Mouse (Mus musculus): ENCODE measurements around the gene Rftn1. TPM values are rescaled to one million over a fixed set of nuclear protein-coding genes. Genes with fewer than 3 reads are reported as not detected.

Rftn1 gene
- total RNA-seq, 2 experiments from 2014 or later: 13.2 to 29.8 TPM

DNA sequence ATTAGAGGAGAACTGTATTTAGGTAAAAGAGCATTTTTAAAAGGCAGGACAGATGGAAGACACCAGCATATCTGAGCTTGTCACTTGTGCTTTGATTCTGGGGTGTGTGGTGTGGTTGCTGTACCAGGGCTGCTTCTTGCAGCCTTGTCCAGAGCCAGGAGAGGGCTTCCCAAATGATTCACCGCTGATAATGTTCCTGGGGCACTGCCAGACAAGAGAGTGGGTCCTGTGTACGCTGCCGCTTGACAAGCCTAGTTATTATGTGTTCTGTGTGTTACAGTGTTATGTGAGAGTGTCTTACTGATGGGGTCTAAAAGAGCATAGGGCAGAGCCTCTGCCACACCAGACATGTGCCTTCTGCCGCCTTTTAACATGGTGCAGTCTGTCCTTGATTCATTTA lies 153.1 kb downstream of the Rftn1 start:
- no peak for ATAC-seq (replicated peaks; ENCODE audit: poor library complexity)

DNA sequence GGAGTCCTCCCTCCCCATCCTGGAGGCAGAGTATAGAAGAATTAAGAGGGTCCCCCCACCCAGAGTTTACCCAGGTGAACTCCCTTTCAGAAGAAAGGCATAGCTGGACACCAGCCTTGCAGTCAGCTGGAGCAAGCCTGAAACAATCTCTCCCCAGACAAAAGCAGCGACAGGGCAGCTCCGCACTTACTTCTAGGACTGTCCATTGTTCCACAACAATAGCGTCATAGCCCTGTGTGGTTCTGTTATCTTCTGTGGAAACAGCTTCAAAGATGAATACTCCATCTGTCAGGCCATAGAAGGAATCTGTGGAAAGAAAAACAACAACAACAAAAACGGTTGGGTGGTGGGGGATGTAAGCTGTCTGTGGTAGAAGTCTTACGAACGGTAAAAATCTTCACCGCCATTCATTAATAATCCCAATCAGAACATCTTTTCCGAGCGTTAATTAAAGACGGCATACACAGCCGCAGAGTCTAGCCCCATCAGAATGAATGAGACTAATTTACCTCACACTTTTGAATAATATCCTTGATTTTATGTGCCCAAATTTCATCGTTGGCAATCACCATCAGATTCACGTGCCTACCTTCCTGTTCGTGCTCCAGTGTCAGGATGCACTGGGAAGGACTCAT lies 153.6 kb downstream of the Rftn1 start:
- no peak for ATAC-seq (replicated peaks; ENCODE audit: poor library complexity)

DNA sequence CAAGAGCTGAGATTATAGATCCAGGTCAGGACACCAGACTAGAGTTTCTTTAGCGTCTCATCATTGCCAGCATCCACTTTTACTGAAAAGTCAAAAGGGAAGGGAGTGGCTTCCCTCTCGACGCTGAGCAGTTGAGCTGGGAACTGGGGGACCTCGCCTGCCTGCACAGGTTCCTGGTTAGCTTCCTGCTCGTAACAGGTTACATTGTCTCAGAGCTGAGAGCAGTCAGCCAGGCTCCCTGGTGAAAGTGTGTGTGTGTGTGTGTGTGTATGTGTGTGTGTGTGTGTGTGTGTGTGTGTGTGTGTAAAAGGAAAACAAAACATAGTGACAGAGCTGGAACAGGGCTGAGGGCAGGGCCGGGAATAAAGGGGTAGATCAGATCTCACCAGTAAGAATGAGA lies 156.8 kb downstream of the Rftn1 start:
- ATAC-seq (replicated peaks; ENCODE audit: poor library complexity): no peak

DNA sequence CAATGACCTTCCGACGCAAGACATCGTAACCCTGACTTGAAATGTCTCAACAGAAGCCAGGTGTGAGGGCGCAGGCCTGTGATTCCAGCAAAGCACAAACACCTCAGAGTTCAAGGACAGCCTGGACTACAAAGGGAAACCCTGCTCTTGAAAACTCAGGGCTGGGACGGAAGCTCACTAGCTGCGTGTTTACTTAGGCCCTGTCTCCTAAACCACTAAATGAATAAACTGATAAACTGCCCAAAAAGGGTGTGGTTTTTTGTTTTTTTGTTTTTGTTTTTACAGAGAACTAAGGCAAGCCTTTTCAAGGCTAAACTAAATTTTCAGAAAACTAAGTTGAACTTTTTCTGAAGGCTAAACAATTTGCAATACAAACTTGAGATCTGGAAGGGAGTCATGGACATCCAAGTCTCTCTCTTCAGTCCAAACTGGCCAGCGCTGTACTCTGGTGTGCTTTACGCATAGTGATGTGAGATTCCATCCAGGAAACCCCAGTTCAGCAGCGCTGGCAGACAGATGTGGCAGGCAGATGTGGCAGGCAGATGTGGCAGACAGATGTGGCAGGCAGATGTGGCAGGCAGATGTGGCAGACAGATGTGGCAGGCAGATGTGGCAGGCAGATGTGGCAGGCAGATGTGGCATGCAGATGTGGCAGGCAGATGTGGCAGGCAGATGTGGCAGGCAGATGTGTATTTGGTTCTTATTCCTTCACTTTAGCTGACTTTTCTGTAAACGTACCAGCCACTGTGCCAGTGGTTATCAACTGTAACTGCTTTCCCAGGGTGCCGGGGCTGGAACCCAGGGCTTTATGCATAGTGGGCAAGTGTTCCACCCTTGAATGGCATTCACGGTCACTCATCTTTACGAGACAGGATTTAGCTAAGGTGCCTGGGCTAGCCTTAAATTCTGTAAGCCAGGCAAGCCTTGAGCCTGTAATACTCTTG lies 158.7 kb downstream of the Rftn1 start:
- peak; percentile 62 for ATAC-seq (replicated peaks; ENCODE audit: poor library complexity)

DNA sequence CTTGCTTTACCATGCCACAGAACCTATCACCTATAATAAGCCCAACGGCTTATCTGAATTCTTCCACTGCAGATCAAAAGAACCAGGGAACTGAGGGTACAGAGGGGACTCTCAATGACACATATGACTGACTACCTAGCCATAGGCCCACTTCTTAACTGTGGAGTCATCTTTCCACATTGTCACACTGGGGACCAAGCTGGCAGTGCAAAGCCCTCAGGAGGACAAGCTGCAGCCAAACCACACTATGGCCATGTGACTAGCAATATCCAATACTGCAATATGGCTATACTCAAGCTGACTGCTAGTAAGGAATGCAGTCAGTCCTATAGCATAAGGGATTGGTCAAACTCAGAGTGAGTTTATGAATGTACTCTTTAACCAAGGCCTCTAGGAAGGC lies 164.8 kb downstream of the Rftn1 start:
- ATAC-seq (replicated peaks; ENCODE audit: poor library complexity): peak; percentile 50

DNA sequence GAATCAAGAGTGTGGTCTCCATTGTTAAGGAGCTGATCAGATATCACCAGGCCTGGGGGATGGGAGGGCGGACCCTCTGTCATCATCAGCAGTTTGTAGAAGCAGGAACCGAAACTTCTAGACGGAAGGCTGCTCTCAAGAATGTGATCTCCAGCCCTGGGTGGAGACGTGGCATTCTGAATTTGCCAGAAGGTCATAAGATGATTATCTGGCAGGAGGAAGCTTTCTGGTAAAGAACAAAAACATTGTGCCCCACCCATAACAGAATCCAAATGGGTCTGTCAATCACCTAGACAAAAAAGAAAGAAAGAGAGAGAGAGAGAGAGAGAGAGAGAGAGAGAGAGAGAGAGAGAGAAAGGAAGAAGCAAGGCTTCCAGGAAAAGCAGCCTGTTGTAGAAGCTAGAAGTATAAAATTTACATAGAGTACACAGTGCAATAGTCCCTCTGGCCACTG lies 165.3 kb downstream of the Rftn1 start:
- peak; percentile 60 for ATAC-seq (replicated peaks; ENCODE audit: poor library complexity)

DNA sequence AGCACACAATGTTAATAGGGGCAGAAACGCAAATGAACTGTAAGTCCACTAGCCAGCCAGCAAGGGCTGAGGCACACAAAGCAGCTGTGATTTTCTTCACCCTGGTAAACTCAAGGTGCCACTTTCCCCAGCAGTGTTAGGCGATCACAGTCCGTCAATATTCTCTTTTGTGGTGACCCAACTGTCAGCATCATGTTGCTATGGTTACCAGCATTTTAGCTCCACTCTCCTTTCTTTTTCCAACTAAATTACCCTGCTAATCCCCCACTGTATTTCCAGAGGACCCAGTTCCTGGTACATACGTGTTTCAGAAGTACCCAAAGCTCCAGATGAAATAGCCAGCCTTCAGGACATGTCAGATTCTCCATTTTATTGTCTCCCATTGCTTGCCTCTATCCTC lies 169.1 kb downstream of the Rftn1 start:
- no peak for ATAC-seq (replicated peaks; ENCODE audit: poor library complexity)

DNA sequence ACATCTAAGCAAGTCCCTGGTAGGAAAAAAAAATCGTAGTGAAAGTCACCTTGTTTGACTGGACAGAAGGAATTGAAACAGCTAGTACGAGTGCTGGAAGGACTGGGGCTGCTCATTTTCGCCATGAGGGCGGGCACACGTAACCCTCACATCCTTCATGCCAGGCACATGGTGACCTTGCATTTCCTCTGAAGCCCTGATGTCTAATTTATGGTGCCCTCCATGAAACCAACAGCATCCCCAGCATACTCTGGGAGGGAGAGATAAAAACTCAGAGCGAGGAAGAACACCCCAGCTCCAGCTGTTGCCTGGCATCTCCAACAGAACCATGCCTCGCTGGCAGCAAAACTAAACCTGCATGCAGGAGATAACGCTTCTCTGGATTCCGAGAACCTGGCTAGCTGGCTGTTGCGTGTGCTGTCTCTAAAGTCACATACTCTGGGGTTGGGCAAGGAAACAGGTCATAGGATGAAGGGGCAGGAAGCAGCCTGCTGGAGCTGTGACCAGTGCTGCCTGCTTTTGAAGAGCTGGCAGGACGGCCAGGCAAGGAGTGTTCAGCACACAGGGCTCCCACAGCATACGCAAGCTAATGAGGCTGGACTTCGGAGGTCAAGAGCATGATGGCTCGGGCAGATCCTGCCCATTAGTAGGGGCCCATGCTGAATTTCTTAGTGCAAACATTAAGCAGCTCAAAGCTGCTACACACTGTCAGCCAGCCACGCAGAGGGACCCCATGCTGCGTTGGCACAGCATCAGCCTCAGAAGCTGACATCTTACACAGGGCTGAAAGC lies 170.1 kb downstream of the Rftn1 start:
- peak; percentile 78 for ATAC-seq (replicated peaks; ENCODE audit: poor library complexity)

DNA sequence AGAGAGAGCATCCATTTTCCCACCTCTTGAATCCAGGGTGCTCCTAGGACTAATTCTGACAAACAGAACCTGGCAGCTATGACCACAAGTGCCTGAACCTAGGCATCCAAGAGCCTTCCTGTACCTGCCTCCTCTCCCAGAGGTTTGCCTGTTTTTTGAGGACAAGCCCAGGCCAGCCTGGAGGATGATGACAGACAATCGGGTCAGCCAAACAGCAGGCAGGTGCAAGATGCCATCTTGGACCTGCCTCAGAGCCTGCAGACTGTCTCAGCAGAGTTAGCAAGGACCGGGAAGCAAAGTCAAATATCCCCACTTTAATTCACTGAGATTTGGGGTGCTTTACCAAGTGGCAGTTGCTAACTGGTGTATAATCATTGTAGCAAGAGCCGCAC lies 170.7 kb downstream of the Rftn1 start:
- no peak for ATAC-seq (replicated peaks; ENCODE audit: poor library complexity)

DNA sequence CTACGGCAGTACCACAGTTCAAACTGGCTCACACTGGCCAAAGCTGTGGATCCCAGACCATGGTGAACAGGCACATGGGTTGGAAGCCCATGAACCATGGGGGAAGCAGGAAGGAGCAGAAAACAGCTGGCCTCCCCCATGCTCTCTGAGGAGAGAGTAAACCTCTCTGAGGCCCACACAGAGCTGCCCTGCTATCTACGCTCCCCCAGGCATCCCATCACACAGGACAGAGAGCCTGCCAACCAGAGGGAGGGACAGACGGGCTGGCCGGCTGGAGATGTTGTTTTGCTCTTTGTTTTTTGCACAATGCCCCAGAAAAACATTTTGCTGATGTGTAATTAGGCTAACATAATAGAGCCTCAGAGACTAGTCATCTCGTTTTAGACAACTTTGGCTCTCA lies 171.4 kb downstream of the Rftn1 start:
- ATAC-seq (replicated peaks; ENCODE audit: poor library complexity): peak; percentile 57

DNA sequence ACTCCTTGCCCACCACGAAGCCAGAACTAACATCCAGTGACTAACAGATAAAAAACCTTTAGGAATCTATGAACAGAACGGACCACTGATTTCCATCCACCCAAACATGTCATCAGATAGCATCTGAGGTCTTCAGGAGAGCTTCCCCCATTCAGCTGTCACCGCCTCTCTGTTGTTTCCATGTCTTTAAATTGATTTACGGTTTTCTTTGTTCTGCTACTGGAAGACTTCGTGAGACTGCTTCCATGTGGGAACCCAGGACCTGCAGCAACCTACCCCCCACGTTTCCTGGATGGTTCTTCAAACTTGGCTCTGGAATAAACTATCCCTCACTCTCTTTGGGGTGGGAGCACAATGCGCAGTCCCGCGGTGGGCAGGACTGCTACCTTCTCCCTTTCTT lies 175.8 kb downstream of the Rftn1 start:
- no peak for ATAC-seq (replicated peaks; ENCODE audit: poor library complexity)

DNA sequence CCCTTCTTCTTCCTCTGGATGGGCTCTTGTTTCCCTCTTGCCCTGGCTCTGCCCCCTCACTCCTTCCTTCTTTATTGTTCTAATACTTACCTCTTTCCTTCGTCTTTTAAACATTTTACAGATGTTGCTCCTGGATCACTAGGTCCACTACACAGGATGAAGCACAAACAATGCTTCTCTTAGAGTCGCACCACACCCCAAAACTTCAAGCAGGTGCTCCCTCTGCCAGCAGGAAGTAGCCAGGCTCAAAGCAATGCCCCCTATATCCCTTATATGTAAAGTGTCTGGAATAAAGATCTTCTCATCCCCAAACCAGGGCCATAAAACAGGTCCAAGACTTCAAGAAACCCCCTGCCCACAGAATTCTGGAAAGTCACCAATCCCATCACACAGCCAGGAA lies 176.6 kb downstream of the Rftn1 start:
- no peak for ATAC-seq (replicated peaks; ENCODE audit: poor library complexity)

DNA sequence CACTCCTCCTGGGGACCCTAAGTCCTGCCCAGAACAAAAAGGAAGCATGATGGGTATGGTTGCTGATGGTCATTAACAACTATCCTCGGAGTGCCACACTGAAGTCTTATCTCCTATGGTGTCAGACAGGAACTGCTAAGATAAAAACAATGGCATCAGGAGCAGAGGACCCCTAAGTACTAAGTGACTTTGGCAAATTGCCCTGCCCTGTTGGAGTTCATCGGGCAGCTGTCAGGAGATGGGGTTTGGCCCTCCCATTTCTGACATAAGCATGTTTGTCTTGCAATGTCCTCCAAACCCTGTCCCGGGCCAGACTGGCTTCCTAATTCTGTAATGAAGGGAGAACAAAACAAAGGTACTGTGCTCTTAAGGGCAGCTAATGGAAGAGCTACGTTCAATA lies 180.4 kb downstream of the Rftn1 start:
- 0 out of 2 replicates have a peak, but pooled peaks have one; percentile 10 for ATAC-seq (replicated peaks; ENCODE audit: poor library complexity)

DNA sequence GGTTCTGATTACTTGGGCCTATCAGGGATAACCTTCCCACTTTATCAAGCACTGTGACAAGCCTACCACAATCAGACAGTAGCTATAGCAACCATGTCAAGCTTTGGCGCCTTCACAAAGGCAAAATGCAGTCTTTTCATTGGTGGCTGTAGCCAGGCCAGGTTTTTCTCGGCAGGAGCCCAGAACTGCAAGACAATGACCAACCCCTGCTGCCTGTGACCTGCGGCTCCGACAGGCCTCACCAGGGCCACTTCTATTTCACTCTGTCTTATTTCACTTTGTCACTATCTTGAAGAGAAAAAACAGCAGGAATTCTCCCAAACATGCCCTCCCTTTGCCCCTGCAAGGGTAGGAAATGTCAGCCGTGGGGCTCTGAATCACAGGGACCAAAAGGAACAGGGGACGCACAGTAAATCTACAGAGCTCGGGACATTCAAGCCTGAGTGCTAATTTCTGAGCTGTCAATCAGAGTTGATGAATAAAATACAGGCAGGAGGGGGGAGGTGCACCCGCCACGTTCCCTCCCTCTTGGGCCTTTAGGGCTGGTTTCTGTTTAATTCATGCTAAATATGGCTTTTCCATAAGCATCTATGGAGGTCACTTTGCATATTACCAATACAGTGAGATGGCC lies 183.6 kb downstream of the Rftn1 start:
- ATAC-seq (replicated peaks; ENCODE audit: poor library complexity): no peak

DNA sequence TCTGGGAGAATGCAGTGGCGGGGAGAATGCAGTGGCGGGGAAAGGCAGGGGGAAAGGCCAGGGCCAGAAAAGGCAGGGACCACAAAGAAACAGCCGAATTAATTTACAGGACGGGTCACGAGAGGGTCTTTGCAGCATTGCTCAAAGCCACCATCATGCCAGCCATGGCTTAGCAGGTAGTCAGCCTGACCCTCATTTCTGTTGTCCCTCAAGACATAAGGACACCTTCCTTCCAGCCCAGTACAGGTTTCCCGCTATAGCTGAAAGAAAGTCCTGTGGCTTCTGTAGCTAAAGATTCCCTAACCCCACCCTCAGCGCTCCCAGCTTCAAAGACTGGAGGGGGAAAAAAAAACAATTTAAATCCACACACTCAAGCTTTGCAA lies 184.1 kb downstream of the Rftn1 start:
- no peak for ATAC-seq (replicated peaks; ENCODE audit: poor library complexity)

DNA sequence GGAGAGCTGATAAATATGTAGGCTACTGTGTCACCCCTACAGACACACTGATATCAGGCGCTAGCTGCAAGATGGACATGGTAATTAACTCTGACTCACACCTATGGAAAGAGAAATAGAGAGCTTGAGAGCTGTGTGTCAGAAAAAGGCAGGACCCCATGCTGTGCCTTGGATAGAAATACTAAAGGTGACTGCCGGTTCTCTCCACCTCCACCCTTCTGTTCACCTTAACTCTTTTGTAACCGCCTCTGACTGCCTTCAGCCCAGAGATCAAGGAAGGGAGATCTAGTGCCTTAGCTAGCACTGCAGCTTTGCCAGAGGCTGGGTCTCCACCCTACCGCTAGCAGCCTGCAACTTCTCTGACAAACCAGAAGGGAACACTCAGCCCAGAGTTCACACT lies 187.3 kb downstream of the Rftn1 start:
- no peak for ATAC-seq (replicated peaks; ENCODE audit: poor library complexity)

DNA sequence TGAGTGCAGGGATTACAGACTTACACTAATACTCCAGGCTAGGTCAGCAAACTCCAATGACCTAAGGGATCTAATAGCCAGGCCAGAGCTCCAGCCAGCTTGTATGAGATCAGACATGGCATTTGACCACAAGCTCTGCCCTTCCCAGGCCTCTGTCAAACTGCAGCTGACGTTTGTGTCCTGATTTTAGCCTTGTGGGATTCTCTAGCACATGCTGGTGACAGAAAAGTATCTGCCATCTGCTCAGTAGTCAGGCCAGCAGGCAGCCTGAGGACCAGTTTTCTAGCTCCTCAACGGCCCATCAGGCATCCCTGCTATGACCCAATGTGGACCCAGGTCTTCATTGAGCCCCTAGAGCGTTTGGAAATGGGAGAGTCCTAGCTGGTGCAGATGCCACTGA lies 188.3 kb downstream of the Rftn1 start:
- ATAC-seq (replicated peaks; ENCODE audit: poor library complexity): no peak

DNA sequence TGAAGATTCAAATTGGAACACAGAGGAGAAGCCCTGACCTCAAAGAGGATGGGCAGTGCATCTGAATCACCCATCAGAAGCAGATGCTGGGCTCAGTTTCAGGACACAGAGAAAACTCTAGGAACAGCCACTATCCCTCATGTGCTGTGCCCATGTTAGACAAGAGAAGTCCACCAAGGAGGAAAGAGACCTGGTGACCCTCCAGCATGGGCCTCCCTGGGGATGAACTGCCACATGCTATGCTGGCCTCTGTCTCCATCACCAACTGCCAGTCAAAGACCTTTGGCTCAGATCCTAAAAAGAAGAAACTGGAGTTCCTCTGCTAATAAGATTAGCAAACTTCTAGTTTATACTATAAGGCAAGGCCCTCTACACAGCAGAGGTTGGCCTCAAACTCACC lies 188.7 kb downstream of the Rftn1 start:
- ATAC-seq (replicated peaks; ENCODE audit: poor library complexity): no peak

DNA sequence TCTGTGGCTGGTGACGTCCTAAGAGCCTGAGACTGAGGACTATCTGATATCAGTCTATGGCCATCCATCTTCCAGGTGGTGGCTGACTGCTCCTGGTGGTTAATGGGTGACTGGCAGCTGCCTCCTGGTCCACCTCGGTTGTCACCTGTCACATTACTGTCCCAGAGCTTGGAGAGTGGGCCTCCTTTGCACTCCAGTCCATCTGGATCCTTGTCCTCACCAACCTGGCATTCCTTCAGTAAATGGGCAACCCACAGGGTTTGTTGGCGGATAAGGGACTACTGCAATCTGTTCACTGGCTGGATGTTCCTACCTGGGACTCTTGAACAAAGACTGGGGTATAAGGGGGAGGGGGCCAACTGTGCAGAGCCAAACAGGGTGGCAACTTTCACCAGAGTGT lies 189.9 kb downstream of the Rftn1 start:
- no peak for ATAC-seq (replicated peaks; ENCODE audit: poor library complexity)

DNA sequence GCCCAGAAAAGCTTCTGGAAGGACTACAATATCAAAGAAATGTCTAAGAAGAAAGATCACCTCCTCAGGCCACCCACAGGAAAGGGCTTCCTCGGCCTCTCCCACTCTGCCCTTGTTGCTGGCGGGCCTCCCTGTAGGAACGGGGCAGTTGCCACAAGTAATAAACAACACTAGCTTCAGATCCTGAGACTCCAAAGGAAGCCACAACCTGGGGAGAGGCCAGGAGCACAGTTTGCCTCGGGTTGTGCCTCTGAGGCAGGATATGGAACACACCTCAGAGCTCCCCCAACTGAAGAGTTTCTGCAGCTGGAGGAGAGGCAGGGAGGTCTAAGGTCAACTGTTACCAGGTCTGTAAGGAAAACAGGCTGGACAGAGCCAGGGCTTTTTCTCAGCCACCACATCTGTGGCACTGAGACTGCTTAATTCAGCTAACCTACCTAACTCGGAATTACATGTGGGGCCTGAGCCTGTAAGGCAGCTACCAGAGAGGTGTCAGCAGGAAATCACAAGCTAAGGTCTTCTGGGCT lies 193.8 kb downstream of the Rftn1 start:
- ATAC-seq (replicated peaks; ENCODE audit: poor library complexity): no peak

DNA sequence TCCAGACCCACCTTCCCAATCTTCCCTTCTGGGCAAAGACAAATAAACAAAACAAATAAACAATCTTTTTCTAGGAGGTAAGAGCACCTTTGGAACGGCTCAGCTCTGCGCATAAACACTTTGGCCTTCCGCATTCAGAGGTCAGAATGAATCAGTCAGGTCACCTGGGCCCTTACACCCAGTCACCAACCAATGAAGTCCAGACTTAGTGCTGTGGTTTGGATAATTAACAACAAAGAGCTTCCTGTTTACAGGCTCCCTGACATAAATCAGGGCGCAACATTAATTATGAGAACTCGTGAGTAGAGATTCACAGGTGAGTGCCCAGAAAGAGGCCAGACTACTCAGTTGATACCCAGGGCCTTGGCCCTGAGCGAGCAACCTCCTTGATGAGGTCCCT lies 194.4 kb downstream of the Rftn1 start:
- no peak for ATAC-seq (replicated peaks; ENCODE audit: poor library complexity)
